Mouse (Mus musculus) T-helper 2 cell (primary cell): ENCODE results near the gene Lrrc8b.

Experiments
- in situ Hi-C: fragments of 300-600 bp; cut with MboI, MseI; formaldehyde crosslinking; loops from one replicate; pipeline ENCODE4 v1.15.1; 2025; ENCODE audit warnings: high pct_unique_total_duplicates

The Lrrc8b gene

GRCm38 (mm10) chr5:105418364-105418763 lies 2.8 kb downstream of the Lrrc8b start:
- in situ Hi-C loops, result no loop called here

DNA sequence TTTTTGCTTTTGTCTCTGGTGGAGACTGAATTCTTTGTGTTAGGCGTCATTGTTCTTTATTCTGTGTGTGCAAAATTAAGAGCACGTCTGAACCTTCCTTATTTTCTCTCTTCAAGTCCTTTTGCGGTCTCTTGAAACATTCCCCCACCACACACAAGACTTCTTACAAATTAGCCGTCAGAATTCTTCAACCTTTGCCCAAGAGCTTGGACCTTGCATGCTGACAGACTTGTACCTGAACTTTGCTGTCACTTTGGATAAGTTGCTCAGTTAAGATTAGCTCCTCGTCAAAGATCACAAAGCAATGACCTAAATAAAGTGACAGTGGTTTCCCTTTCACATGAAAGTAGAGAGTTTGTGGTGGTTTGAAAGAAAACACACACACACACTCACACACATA lies 3.3 kb downstream of the Lrrc8b start:
- in situ Hi-C loops, result no loop called here

- in situ Hi-C loops, result no loop called here
Observed at GRCm38 (mm10) chr5:105425587-105425986, 10.0 kb downstream of the Lrrc8b start.

DNA sequence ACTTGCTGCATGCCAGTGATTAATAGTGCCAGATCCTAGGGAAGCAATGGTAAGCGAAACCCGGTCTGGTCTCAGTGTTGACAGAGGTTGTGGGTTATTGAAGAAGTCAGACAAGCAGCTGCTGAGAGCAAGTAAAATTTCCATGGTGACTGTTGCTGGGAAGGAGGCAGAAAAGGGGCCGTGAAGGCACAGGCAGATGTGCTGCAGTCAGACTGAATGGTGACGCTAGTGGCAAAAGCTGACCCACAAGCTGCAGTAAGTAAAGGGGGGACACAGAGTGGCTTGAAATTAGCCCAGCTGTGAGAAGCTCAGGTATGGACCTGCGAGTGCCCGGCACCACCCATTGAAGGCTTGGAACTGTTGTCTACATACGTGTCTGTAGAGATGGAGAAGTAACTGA lies 11.8 kb downstream of the Lrrc8b start:
- in situ Hi-C loops, result no loop called here

- in situ Hi-C loops, result no loop called here
Observed at GRCm38 (mm10) chr5:105428265-105428974, 12.8 kb downstream of the Lrrc8b start.

- in situ Hi-C loops, result no loop called here
Observed at GRCm38 (mm10) chr5:105430148-105430547, 14.6 kb downstream of the Lrrc8b start.

- in situ Hi-C loops, result no loop called here
Observed at GRCm38 (mm10) chr5:105439608-105440007, 24.0 kb downstream of the Lrrc8b start.

GRCm38 (mm10) chr5:105440992-105441535 lies 25.5 kb downstream of the Lrrc8b start:
- in situ Hi-C loops, result no loop called here

DNA sequence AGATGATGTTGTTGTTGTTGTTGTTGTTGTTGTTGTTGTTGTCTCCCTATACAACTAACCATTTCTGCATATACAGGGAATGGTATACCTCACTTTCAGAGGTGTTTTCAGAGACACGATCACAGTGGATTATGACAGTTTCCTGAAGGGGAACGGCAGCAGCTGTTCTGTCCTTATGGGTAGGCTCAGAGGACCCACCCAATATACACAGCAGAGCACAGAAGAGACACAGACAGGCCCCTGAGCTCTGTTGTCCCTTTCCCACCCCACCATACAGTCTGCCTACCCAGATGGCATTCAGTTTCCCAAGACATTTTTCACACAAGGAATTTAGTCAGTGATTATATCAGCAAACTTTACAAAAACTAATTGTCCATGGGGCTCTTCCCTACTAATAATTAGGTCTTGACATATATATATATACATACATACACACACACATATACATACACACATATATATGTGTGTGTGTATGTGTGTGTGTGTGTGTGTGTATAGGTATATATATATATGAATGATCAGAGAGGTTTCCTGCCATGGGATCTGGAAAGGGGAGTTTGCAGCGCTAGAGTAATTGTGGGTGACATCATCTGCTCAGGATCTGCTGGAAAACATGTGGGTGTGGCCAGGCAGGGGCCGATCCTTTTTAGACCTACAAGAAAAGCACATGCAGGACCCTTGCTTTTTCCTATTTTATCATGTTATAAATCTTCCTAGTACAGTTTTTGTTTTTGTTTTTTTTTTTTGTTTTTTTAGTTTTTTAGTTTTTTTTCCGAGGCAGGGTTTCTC lies 26.8 kb downstream of the Lrrc8b start:
- in situ Hi-C loops, result no loop called here

DNA sequence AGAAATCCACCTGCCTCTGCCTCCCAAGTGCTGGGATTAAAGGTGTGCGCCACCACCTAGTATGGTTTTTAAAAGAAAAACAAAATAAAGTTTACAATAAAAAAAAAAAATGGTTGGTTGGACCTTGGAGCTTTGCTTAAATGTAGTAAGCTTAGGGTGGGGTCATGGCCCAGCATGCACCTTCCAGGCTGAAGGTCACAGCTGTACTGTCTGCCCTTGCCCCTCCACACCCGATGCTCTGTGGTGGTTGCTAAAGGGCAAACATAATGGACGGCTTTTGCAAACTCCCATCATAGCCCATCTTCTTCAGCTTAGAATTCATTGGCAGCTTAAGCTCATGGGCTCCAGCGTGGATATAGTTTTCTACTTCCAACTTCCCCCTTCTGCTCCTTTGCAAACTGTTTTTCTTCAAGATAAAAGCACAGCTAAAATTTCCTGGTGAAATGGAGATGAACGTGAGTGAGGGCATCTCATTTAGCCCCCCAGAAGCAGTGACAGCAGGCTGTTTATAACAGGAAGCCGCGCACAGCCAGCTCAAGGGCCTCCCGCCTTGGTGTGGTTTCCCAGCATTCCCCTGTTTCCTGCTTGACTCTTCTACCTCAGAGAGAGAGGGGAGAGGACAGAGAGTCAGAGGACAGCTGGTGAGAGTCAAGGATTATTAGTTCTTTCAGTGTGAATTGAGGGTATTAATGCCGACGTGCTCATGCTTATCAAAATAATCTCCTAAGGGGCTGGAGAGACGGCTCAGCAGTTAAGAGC lies 27.7 kb downstream of the Lrrc8b start:
- in situ Hi-C loops, result no loop called here

- in situ Hi-C loops, result loop anchor here (5.0 kb wide), 1 partner anchor 33 kb away; no protein-coding TSS in a partner anchor
Observed at GRCm38 (mm10) chr5:105445686-105446085, 30.1 kb downstream of the Lrrc8b start.

DNA sequence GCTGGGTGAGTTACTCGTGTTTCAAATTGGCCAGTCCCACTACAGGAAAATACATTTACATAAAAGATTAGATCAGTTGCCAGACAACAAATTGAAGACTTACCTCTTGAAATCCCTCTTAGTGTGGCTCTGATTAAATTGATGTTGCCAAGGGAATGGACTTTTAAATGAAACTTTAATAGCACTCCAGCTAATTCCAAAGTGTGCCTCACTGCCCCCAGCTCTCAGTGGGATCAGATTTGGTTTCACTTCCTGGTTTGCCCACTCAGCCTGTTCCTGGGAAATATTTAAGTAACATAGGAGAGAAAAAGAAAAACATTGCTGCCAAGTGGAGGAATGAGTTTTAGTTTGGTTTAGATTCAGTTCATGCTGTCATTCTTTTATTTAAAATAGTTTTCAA lies 38.5 kb downstream of the Lrrc8b start:
- in situ Hi-C loops, result no loop called here

DNA sequence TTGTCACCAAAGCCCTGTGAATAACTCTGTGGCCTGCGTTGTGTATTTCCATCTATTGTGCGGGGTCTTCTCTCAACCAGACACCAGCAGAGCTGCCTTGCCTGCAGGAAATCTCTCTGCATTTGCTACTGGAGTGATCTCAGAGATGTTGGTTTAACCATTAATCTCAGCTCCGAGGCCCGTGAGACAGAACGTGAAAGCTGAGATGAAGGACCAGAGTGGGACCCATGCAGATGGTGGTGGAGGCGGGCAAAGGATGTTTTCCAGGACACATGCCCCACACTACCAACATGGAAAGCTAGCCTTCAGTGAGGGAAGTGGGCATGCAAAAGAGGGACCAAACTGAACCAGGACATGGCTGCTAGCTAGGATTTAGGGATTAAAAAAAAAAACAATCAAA lies 43.5 kb downstream of the Lrrc8b start:
- in situ Hi-C loops, result no loop called here

DNA sequence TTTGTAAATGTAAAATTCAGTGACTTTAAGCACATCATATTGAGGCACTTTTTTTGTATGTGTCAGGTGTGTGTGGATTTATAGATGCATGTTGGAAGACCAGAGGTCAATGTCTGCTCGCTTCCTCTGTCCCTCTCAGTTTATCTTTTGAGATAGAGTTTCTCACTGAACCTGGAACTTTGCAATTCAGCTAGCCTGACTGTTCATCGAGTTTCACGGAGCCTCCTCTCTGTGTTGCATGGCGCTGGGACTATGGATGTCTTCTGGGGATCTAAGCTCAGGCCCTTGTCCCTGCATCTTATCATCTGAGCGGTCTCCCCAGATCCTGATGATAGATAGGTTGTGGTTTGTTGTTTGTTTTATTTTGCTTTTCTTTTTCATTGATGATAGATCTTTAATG lies 45.0 kb downstream of the Lrrc8b start:
- in situ Hi-C loops, result no loop called here

DNA sequence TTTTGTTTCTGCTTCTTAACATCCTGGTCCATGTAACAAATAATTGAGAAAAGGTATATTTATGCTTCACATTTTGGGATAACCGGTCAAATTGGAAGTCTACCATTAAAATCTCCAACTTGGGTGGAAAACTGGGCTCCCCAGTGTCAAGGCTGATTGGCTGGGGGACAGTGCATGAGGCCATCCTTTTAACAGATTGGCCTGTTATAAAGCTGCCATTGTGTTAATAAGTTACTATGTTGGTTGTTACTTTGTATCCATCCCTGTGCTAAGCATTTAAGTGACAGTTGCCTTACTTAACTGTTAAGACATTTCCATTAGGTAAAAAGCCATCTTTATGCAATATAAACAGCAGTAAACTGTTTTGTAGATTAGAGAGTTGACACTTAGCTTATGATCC lies 45.5 kb downstream of the Lrrc8b start:
- in situ Hi-C loops, result no loop called here

DNA sequence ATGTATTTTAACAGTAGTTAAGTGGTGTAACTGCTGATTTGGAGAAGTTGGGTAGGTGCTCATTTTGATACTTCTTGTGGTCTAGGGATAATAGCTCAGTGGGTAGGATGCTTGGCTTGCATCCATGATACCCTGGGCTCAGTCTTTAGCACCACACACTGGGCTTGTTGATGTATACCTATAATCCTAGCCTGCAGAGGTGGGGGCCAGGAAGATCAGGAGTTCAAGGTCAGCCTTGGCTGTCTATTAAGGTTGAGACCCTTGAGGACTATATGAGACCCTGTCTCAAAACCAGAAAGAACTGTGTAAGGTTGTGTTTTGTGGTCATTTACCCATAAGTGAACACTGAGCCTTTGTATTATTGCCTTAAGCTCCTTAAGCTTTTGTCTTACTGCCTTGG lies 49.1 kb downstream of the Lrrc8b start:
- in situ Hi-C loops, result no loop called here

- in situ Hi-C loops, result no loop called here
Observed at GRCm38 (mm10) chr5:105465550-105465949, 50.0 kb downstream of the Lrrc8b start.

DNA sequence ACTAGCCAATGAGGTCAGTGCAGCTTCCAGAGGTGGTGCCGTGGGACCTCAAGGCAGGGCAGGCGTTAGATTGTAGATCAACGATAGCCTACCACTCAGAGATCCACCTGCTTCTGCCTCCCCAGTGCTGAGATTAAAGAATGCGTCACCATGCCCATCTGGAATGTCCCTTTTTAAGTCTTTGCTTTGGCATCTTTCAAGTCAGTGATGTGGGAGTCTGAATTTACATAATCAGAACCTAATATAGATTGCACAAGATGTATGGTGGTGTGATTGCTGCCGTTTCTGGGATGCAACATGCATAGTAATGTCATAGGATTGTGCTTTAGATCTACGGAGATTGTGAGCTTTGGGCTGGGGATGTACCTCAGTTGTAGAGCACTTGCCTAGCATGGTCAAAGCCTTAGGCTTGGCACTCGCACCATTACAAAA lies 50.9 kb downstream of the Lrrc8b start:
- in situ Hi-C loops, result no loop called here

GRCm38 (mm10) chr5:105467271-105467670 lies 51.7 kb downstream of the Lrrc8b start:
- in situ Hi-C loops, result no loop called here

GRCm38 (mm10) chr5:105472983-105473705 lies 57.6 kb downstream of the Lrrc8b start:
- in situ Hi-C loops, result no loop called here

GRCm38 (mm10) chr5:105477527-105477926 lies 62.0 kb downstream of the Lrrc8b start:
- in situ Hi-C loops, result no loop called here
